Mouse (Mus musculus) T-cell, adult 2 months (primary cell): ENCODE measurements around the gene Dlx2.

Experiments used
- DNase-seq: peaks from one replicate; pipeline ENCODE4 v3.0.0; 2022; ENCODE audit warnings: low spot score

Gene Dlx2

DNA sequence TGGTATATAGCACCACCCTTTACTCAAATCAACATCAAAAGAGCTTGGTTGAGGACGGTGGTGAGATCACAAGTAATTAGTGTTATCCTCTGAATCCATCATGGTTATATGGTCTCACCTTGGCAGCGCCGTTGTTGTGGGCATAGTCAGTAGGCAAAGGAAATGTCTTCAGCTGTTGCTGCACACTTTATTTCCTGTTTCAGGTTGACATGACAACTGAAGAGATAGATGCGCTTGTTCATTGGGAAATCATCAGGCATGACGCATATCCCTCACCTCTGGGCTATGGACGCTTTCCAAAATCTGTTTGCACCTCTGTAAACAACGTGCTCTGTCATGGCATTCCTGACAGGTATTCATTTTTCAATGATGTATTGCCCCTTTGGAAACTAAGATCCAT is 35.3 kb downstream of the Dlx2 start:
- no peak for DNase-seq

- DNase-seq = no peak
Measured at GRCm38 (mm10) chr2:71504852-71505251, 41.7 kb downstream of the Dlx2 start.

DNA sequence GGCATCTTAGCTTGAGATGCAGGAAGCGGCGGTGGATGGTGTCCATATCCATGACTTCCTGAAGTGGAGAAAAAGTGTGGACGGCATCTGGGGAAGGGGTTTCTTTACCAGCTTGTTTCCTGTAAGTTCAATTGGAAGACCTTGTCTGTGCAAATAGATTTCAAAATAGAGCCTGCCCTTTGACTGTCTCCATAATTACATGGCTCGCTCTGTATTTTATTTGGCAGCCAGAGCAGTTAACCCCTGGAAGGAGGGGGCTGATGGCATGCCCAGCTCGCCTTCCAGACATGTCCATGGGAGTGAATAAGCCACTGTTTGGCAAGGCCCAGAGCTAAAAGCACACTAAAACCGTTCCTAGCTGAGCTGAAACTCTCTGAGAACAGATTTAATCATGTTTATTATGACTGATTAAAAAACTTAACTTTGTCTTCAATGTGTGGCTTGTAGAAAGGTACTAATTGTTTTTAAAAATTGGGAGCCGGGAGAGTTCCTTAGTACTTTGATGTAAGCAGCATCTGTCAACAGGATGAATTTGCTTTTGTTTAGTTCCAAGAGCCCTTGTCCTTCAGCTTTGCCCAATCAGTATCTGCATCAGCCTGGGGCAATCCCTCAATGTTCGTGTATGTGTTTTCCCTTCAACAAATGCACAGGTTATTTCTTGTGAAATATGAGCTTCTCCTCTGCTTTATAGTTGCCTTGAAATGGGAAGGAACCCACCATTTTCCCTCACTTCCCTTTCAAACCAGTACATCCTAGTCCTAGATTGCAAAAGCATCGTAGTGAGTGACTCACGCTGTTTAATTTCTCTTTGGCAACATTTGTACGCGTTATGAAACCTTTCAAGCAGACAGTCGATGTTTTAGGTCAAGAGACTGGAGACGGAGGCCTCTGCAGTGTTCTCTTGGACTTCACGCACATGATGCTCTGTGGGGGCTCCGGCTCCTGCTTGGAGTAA is 47.0 kb downstream of the Dlx2 start:
- DNase-seq = no peak

GRCm38 (mm10) chr2:71497175-71497574 is 49.4 kb downstream of the Dlx2 start:
- DNase-seq = no peak

DNA sequence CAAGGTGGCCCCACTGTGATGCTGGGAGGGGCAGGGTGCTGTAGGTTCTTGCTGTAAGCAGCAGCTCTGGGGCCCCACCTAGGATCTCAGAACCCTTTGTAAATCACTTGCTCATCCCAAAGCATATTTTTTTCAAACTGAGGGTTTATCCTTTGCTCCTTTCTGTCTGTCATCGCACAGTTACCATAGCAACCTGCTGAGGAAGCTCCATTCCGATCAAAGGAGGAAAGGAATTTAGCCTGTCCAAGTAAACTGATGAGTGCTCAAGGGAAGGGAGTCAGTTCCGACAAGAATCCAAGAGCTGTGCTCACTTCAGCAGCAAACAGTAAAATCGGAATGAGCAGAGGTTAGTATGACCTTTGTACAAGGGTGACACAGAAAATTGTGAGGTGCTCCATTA is 51.6 kb downstream of the Dlx2 start:
- no peak for DNase-seq

DNA sequence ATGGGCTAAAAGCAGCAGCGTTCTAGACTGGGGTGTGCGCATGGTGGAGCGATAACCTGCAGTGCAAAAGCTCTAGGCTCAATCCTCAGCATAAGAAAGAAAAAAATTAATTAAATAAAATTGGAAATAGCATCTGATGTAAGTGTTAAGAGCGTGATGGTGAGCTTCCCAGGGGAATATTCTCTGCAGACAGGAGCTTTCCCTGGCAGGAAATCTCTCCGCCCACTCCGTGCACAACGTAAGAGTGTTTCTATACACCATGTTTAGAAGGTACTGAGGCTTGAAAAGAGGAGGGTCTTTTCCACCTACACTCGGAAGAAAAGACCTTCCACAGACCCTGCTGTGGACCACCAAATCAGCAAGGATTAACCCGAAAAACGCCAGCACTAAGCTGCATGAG is 52.1 kb downstream of the Dlx2 start:
- no peak for DNase-seq
